Mouse (Mus musculus) limb, embryonic 12.5 days (tissue): ENCODE results near the gene Zbtb8os. TPM values are rescaled to one million over a fixed set of nuclear protein-coding genes. Genes with fewer than 3 reads are reported as not detected.

Source experiments
- ATAC-seq: fragments of 200-750 bp; cut with Nextera tagmentation; 2 replicates; pipeline ENCODE4 v1.8.0; 2017; ENCODE audit warnings: low read depth, moderate TSS enrichment; ENCODE audit not compliant: insufficient number of reproducible peaks, insufficient read depth, low FRiP score, low TSS enrichment
- H3K27ac ChIP-seq: fragments of 300-500 bp; sonication (generic); 2 replicates; pipeline ENCODE4 v1.5.1; 2016; ENCODE audit warnings: mild to moderate bottlenecking, moderate library complexity
- H3K27me3 ChIP-seq: fragments of 300-500 bp; sonication (generic); 2 replicates; pipeline ENCODE4 v1.6.1; 2016; ENCODE audit warnings: mild to moderate bottlenecking, moderate library complexity
- H3K36me3 ChIP-seq: fragments of 300-500 bp; sonication (generic); 2 replicates; pipeline ENCODE4 v1.6.1; 2016; ENCODE audit warnings: mild to moderate bottlenecking, moderate library complexity
- H3K4me1 ChIP-seq: fragments of 300-500 bp; sonication (generic); replicated peaks from 2 replicates; pipeline ENCODE4 v1.6.1; 2016
- H3K4me2 ChIP-seq: fragments of 300-500 bp; sonication (generic); 2 replicates; pipeline ENCODE4 v1.6.1; 2016; ENCODE audit warnings: mild to moderate bottlenecking, moderate library complexity
- H3K4me3 ChIP-seq: fragments of 300-500 bp; sonication (generic); replicated peaks from 2 replicates; pipeline ENCODE4 v1.5.1; 2016; ENCODE audit warnings: mild to moderate bottlenecking
- H3K9ac ChIP-seq: fragments of 300-500 bp; sonication (generic); replicated peaks from 2 replicates; pipeline ENCODE4 v1.6.1; 2016; ENCODE audit warnings: mild to moderate bottlenecking, moderate library complexity
- H3K9me3 ChIP-seq: fragments of 300-500 bp; sonication (generic); 2 replicates; pipeline ENCODE4 v1.6.1; 2016; ENCODE audit warnings: mild to moderate bottlenecking, moderate library complexity
- WGBS: fragments of 180-500 bp; shearing (Covaris S2); methylation state at CpG from one replicate; pipeline ENCODE4 v1.1.7; 2016; 5-methylcytosine and 5-hydroxymethylcytosine counted together
- polyA plus RNA-seq: library from polyadenylated mRNA; unstranded; fragments of >200 nt; fragmentation: Nextera tagmentation; extraction: Ambion mirVana; gene quantifications from 2 replicates; pipeline ENCODE4 v1.2.1, GENCODE M21; 2016

Gene Zbtb8os
- polyA plus RNA-seq, 1 experiment from 2014 or later = 48.8 TPM

DNA sequence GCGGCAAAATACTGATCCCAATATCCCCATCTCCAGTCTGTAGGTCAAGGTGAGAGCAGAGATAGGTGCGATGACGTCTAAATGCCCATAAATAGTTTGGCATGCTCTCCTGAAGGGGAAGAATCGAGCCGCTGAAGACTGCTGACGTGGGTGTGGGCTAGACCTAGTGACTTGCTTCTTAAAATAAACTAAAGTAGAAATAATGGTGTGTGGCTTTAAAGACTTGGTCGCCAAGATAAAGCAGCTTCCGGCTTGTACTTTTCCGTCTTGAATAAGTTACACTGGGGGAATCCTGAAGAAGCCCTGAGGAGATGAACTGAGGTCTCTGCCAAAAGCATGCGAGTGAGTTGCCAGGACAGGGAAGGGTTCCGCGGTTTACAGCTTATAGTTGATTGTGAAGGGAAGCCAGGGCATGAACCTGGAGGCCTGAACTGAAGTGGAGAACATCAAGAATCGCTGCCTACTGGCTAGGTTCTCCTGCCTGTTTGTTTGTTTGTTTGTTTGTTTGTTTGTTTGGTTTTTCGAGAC, 54.8 kb downstream of the Zbtb8os start:
- H3K27ac ChIP-seq = no peak overlapping the region
- ATAC-seq = no peak
- WGBS = 90% methylated on average over 14 of the region's 14 CpGs

GRCm38 (mm10) chr4:129390936-129391557, 55.6 kb downstream of the Zbtb8os start:
- no peak for ATAC-seq
- no peak overlapping the region for H3K27ac ChIP-seq
- 84% methylated on average over 7 of the region's 7 CpGs for WGBS
- no peaks in the 10 kb centered on the region for H3K9me3 ChIP-seq
- H3K27me3 ChIP-seq = no peaks in the 10 kb centered on the region
- no peaks in the 10 kb centered on the region for H3K4me1 ChIP-seq
- no peak overlapping the region for H3K4me2 ChIP-seq
- H3K9ac ChIP-seq = no peak overlapping the region
- H3K4me3 ChIP-seq = no peak overlapping the region
- H3K36me3 ChIP-seq = no peaks in the 10 kb centered on the region

More for the DNA sequence above, 54.8 kb downstream of the Zbtb8os start:
- Histone ChIP-seq H3K9ac (no peak overlapping the region), H3K27me3 (no peaks in the 10 kb centered on the region), H3K4me2 (no peak overlapping the region), H3K9me3 (no peaks in the 10 kb centered on the region), H3K4me3 (no peak overlapping the region), H3K4me1 (no peaks in the 10 kb centered on the region), H3K36me3 (no peaks in the 10 kb centered on the region)

GRCm38 (mm10) chr4:129394089-129394870, 58.8 kb downstream of the Zbtb8os start:
- Histone ChIP-seq H3K4me2 (no peak overlapping the region), H3K9me3 (no peaks in the 10 kb centered on the region), H3K4me1 (no peaks in the 10 kb centered on the region), H3K4me3 (no peak overlapping the region), H3K36me3 (no peaks in the 10 kb centered on the region), H3K27ac (no peak overlapping the region), H3K27me3 (no peaks in the 10 kb centered on the region), H3K9ac (no peak overlapping the region)
- ATAC-seq = no peak
- WGBS = 55% methylated on average over 12 of the region's 12 CpGs

DNA sequence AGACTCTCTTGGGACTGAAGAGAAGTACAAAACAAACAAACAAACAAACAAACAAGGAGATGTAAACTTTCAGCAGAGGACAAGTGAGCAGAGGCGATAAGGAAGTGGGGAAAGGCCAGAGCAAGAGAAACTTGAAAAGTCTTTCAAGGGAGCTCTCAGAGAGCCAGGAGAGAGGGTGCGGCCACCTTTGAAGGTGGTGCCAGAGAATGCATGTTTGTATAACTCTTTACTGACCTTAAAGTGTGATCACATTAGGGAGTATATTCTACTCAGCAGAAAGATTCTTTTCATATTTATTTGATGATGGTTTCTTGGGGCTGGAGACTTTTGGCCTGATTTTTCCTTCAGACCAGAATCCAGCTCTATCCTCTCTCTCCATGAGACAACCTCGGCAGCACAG, 61.5 kb downstream of the Zbtb8os start:
- H3K9me3 ChIP-seq = no peaks in the 10 kb centered on the region

GRCm38 (mm10) chr4:129399813-129400212, 64.3 kb downstream of the Zbtb8os start:
- ATAC-seq = no peak
- Histone ChIP-seq H3K4me1 (no peaks in the 10 kb centered on the region), H3K27ac (no peak overlapping the region), H3K9ac (no peak overlapping the region), H3K4me2 (no peak overlapping the region), H3K4me3 (no peak overlapping the region), H3K36me3 (no peaks in the 10 kb centered on the region), H3K27me3 (peaks cover 3% of the 10 kb centered on the region; the same call in 1 of the 2 replicates), H3K9me3 (no peaks in the 10 kb centered on the region)
- 81% methylated on average over 4 of the region's 4 CpGs for WGBS

More for the DNA sequence above, 61.5 kb downstream of the Zbtb8os start:
- no peaks in the 10 kb centered on the region for H3K4me1 ChIP-seq
- H3K4me2 ChIP-seq = no peak overlapping the region
- H3K9ac ChIP-seq = no peak overlapping the region
- no peak overlapping the region for H3K4me3 ChIP-seq
- ATAC-seq = no peak
- H3K36me3 ChIP-seq = no peaks in the 10 kb centered on the region
- no peak overlapping the region for H3K27ac ChIP-seq
- WGBS = 85% methylated on average over 3 of the region's 3 CpGs
- H3K27me3 ChIP-seq = no peaks in the 10 kb centered on the region

Other genes with a start within 250 kb of the Zbtb8os start
- gene Tmem54, start 230.1 kb upstream of the Zbtb8os start, polyA plus RNA-seq = 4.2 and 4.3 TPM in 2 replicates
- 0.55 and 0.83 TPM in 2 replicates for gene Hpca, start 213.7 kb upstream of the Zbtb8os start, polyA plus RNA-seq
- gene Fndc5, start 198.7 kb upstream of the Zbtb8os start, polyA plus RNA-seq = 11.3 and 11.6 TPM in 2 replicates
- 31.2 and 32.7 TPM in 2 replicates for gene S100pbp, start 146.0 kb upstream of the Zbtb8os start, polyA plus RNA-seq
- 78.7 and 80.2 TPM in 2 replicates for gene Yars, start 145.9 kb upstream of the Zbtb8os start, polyA plus RNA-seq
- gene C77080, start 74.3 kb upstream of the Zbtb8os start, polyA plus RNA-seq = 4.6 and 5.1 TPM in 2 replicates
- gene Sync, start 48.1 kb upstream of the Zbtb8os start, polyA plus RNA-seq = 1.2 and 1.9 TPM in 2 replicates
- 577 and 606 TPM in 2 replicates for gene Rbbp4, start 325 bp upstream of the Zbtb8os start, polyA plus RNA-seq
- 12.0 and 13.0 TPM in 2 replicates for gene Zbtb8a, start 42.4 kb downstream of the Zbtb8os start, polyA plus RNA-seq
- gene Zbtb8b, start 105.2 kb downstream of the Zbtb8os start, polyA plus RNA-seq = 1.2 and 1.4 TPM in 2 replicates
- gene Bsdc1, start 125.9 kb downstream of the Zbtb8os start, polyA plus RNA-seq = 24.6 and 24.9 TPM in 2 replicates
- not detected in 2 replicates for gene Tssk3, start 155.3 kb downstream of the Zbtb8os start, polyA plus RNA-seq
- not detected in 2 replicates for gene Fam229a, start 155.5 kb downstream of the Zbtb8os start, polyA plus RNA-seq
- gene Marcksl1, start 177.9 kb downstream of the Zbtb8os start, polyA plus RNA-seq = 1,451 and 1,538 TPM in 2 replicates
- 278 and 292 TPM in 2 replicates for gene Hdac1, start 207.0 kb downstream of the Zbtb8os start, polyA plus RNA-seq
- gene Lck, start 237.9 kb downstream of the Zbtb8os start, polyA plus RNA-seq = 12.4 and 17.0 TPM in 2 replicates
- 3.4 and 4.1 TPM in 2 replicates for gene Fam167b, start 242.9 kb downstream of the Zbtb8os start, polyA plus RNA-seq